ENCODE assay signal across 24 mouse cellular contexts in genomic region chr5:131000572-131000971, GRCm38 (mm10).
"Had no signal": no experiment of that assay in that cellular context is flagged by ENCODE, and none has a peak within 500 bp of the region (broad histone marks: within the 10 kb centered on the region; RNA-seq: fewer than 3 reads in every experiment).

No protein-coding gene starts in this region.

- H3K4me3 ChIP-seq: intestine, embryonic 15.5 days; layer of hippocampus, adult 2 months; limb, embryonic 10.5 days; limb, embryonic 13.5 days; liver, embryonic 12.5 days; liver, embryonic 15.5 days; midbrain, embryonic 12.5 days; midbrain, embryonic 15.5 days; neural tube, embryonic 12.5 days; neural tube, embryonic 15.5 days had no signal

- H3K4me2 ChIP-seq: intestine, embryonic 15.5 days; limb, embryonic 13.5 days; liver, embryonic 12.5 days; liver, embryonic 15.5 days; midbrain, embryonic 12.5 days; midbrain, embryonic 15.5 days; neural tube, embryonic 12.5 days; neural tube, embryonic 15.5 days had no signal

- H3K27ac ChIP-seq: intestine, embryonic 15.5 days; layer of hippocampus, adult 2 months; limb, embryonic 10.5 days; limb, embryonic 13.5 days; liver, embryonic 12.5 days; liver, embryonic 15.5 days; macrophage; midbrain, embryonic 12.5 days; midbrain, embryonic 15.5 days; neural tube, embryonic 12.5 days; neural tube, embryonic 15.5 days had no signal

- H3K9me3 ChIP-seq: intestine, embryonic 15.5 days; limb, embryonic 10.5 days; liver, embryonic 12.5 days; liver, embryonic 15.5 days; midbrain, embryonic 12.5 days; midbrain, embryonic 15.5 days; neural tube, embryonic 12.5 days had no signal

- DNase-seq: kidney, adult 11 months; kidney, adult 9 months; kidney, postnatal 14 days; kidney, postnatal 4 days; layer of hippocampus, adult 9-11 months; liver; lung, adult 2 months; right cerebral cortex, adult 18-20 months; right cerebral cortex, postnatal 14 days; right cerebral cortex, postnatal 4 days; thymus, adult 2 months; thymus, postnatal 14 days; thymus, postnatal 4 days had no signal

- H3K36me3 ChIP-seq: intestine, embryonic 15.5 days; limb, embryonic 10.5 days; limb, embryonic 13.5 days; liver, embryonic 12.5 days; liver, embryonic 15.5 days; midbrain, embryonic 12.5 days; midbrain, embryonic 15.5 days; neural tube, embryonic 12.5 days; neural tube, embryonic 15.5 days had no signal

- H3K9ac ChIP-seq: intestine, embryonic 15.5 days; limb, embryonic 13.5 days; liver, embryonic 12.5 days; liver, embryonic 15.5 days; midbrain, embryonic 12.5 days; midbrain, embryonic 15.5 days; neural tube, embryonic 12.5 days; neural tube, embryonic 15.5 days had no signal

- H3K27me3 ChIP-seq: intestine, embryonic 15.5 days; limb, embryonic 13.5 days; liver, embryonic 12.5 days; liver, embryonic 15.5 days; midbrain, embryonic 12.5 days; midbrain, embryonic 15.5 days; neural tube, embryonic 12.5 days; neural tube, embryonic 15.5 days had no signal

- H3K4me1 ChIP-seq: intestine, embryonic 15.5 days; limb, embryonic 10.5 days; limb, embryonic 13.5 days; liver, embryonic 12.5 days; liver, embryonic 15.5 days; midbrain, embryonic 12.5 days; midbrain, embryonic 15.5 days; neural tube, embryonic 12.5 days had no signal

- ATAC-seq: intestine, embryonic 15.5 days; liver, embryonic 12.5 days; midbrain, embryonic 15.5 days had no signal
